Mouse (Mus musculus): Measurements from ENCODE around the gene Dand5.

GRCm38 (mm10) chr8:84815547-84815946, 7.1 kb downstream of the Dand5 start:
- TF ChIP-seq USF1 (IDR thresholded peaks at IDR 0.05; ENCODE audit: low read depth), result no peak
- TF ChIP-seq POLR2AphosphoS2 (IDR thresholded peaks at IDR 0.05; ENCODE audit: insufficient read length, low read depth), result peak; percentile 48
- TF ChIP-seq POLR2A (IDR thresholded peaks at IDR 0.05; ENCODE audit: insufficient read length, low read depth), result no peak
- no peak for TF ChIP-seq SRF (IDR thresholded peaks at IDR 0.05; ENCODE audit: control insufficient read depth, insufficient read length, low read depth)
